Mouse (Mus musculus) liver, adult 2 months (tissue): ENCODE results near the gene Xxylt1. TPM values are rescaled to one million over a fixed set of nuclear protein-coding genes. Genes with fewer than 3 reads are reported as not detected.

ENCODE experiments used
- DNase-seq: peaks from one replicate; pipeline ENCODE4 v3.0.0-alpha.2; 2011; ENCODE audit warnings: low read depth, low spot score; ENCODE audit errors: extremely low read depth
- H3K27ac ChIP-seq: fragments of 200-500 bp; replicated peaks from 2 replicates; pipeline ENCODE4 v1.5.1; 2012; ENCODE audit warnings: low read depth, mild to moderate bottlenecking, control low read depth, inconsistent platforms, low read length; ENCODE audit not compliant: insufficient read depth
- H3K27me3 ChIP-seq: fragments of 200-500 bp; 2 replicates; pipeline ENCODE4 v1.6.1; 2012; ENCODE audit warnings: mild to moderate bottlenecking, moderate library complexity, low read length, inconsistent platforms; ENCODE audit not compliant: control insufficient read depth, insufficient read depth
- H3K36me3 ChIP-seq: fragments of 200-500 bp; 2 replicates; pipeline ENCODE4 v1.6.1; 2012; ENCODE audit warnings: low read length, inconsistent platforms; ENCODE audit not compliant: control insufficient read depth, insufficient read depth
- H3K4me1 ChIP-seq: fragments of 200-500 bp; 2 replicates; pipeline ENCODE4 v1.6.1; 2011; ENCODE audit warnings: low read length; ENCODE audit not compliant: control insufficient read depth, insufficient read depth
- H3K4me3 ChIP-seq: fragments of 200-500 bp; 2 replicates; pipeline ENCODE4 v1.5.1; 2011; ENCODE audit warnings: low read depth, mild to moderate bottlenecking, control low read depth, low read length, moderate library complexity; ENCODE audit not compliant: insufficient read depth
- H3K79me2 ChIP-seq: fragments of 200-500 bp; 2 replicates; pipeline ENCODE4 v1.6.1; 2012; ENCODE audit warnings: inconsistent platforms, mild to moderate bottlenecking, low read length, moderate library complexity; ENCODE audit not compliant: control insufficient read depth, insufficient read depth
- H3K9ac ChIP-seq: fragments of 200-500 bp; 2 replicates; pipeline ENCODE4 v1.6.1; 2012; ENCODE audit warnings: low read depth, mild to moderate bottlenecking, control low read depth, inconsistent platforms, low read length
- CTCF ChIP-seq: fragments of 200-500 bp; IDR thresholded peaks from 2 replicates; pipeline ENCODE4 v1.5.1; 2011; ENCODE audit warnings: low read depth, low read length, control low read depth
- POLR2A ChIP-seq: fragments of 200-500 bp; IDR thresholded peaks from 2 replicates; pipeline ENCODE4 v1.6.1; 2011; ENCODE audit warnings: low read length, control low read depth; ENCODE audit not compliant: insufficient read depth; ENCODE audit errors: extremely low read depth
- WGBS: fragments of 180-500 bp; shearing (Covaris S2); methylation state at CpG from one replicate; pipeline ENCODE4 v1.1.7; 2018; 5-methylcytosine and 5-hydroxymethylcytosine counted together
- polyA plus RNA-seq: library from polyadenylated mRNA; depleted of rRNA; stranded (reverse); fragments of >200 nt; gene quantifications from 2 replicates; pipeline ENCODE4 v1.2.3, GENCODE M21; 2012
- total RNA-seq: library from RNA; depleted of rRNA; stranded (reverse); fragments of >200 nt; gene quantifications from 2 replicates; pipeline ENCODE4 v1.2.3, GENCODE M21; 2014

Xxylt1 gene
- total and polyA plus RNA-seq, 2 experiments: 1.1 to 2.1 TPM

GRCm38 (mm10) chr16:31060714-31061113 is 20.5 kb downstream of the Xxylt1 start:
- Histone ChIP-seq H3K9ac (no peak overlapping the region), H3K27ac (no peak overlapping the region), H3K27me3 (no peaks in the 10 kb centered on the region), H3K4me3 (no peak overlapping the region), H3K36me3 (no peaks in the 10 kb centered on the region), H3K79me2 (no peaks in the 10 kb centered on the region), H3K4me1 (peaks cover 12% of the 10 kb centered on the region)
- TF ChIP-seq POLR2A: no peak
- no peak for TF ChIP-seq CTCF
- DNase-seq: no peak
- 95% methylated on average over 13 of the region's 13 CpGs for WGBS

GRCm38 (mm10) chr16:31060226-31060625 is 21.0 kb downstream of the Xxylt1 start:
- no peak for DNase-seq
- no peak for TF ChIP-seq CTCF
- no peak for TF ChIP-seq POLR2A
- no peak overlapping the region for H3K27ac ChIP-seq
- 0 out of 2 replicates have a peak, but pooled peaks cover 3% of the 10 kb centered on the region for H3K79me2 ChIP-seq
- no peak overlapping the region for H3K9ac ChIP-seq
- 92% methylated on average over 3 of the region's 3 CpGs for WGBS
- H3K4me3 ChIP-seq: no peak overlapping the region
- H3K36me3 ChIP-seq: no peaks in the 10 kb centered on the region
- peaks cover 8% of the 10 kb centered on the region for H3K4me1 ChIP-seq
- H3K27me3 ChIP-seq: no peaks in the 10 kb centered on the region

- Histone ChIP-seq H3K79me2 (peaks cover 5% of the 10 kb centered on the region; the same call in 1 of the 2 replicates), H3K27ac (no peak overlapping the region), H3K27me3 (no peaks in the 10 kb centered on the region), H3K4me1 (peaks cover 8% of the 10 kb centered on the region), H3K36me3 (no peaks in the 10 kb centered on the region), H3K9ac (no peak overlapping the region), H3K4me3 (no peak overlapping the region)
- no peak for DNase-seq
- no peak for TF ChIP-seq CTCF
- 96% methylated on average over 4 of the region's 4 CpGs for WGBS
Measured at GRCm38 (mm10) chr16:31059730-31060129, 21.5 kb downstream of the Xxylt1 start.

GRCm38 (mm10) chr16:31052812-31053211 is 28.4 kb downstream of the Xxylt1 start:
- Histone ChIP-seq H3K4me1 (peaks cover 2% of the 10 kb centered on the region), H3K27ac (peak overlapping the region; percentile 50), H3K79me2 (peaks cover 10% of the 10 kb centered on the region; the same call in 1 of the 2 replicates), H3K36me3 (no peaks in the 10 kb centered on the region), H3K9ac (no peak overlapping the region), H3K27me3 (no peaks in the 10 kb centered on the region), H3K4me3 (no peak overlapping the region)
- WGBS: 90% methylated on average over 6 of the region's 6 CpGs
- no peak for TF ChIP-seq POLR2A
- TF ChIP-seq CTCF: no peak
- no peak for DNase-seq

- TF ChIP-seq POLR2A (no peak), CTCF (no peak)
- H3K36me3 ChIP-seq: no peaks in the 10 kb centered on the region
- DNase-seq: no peak
- no peak overlapping the region for H3K27ac ChIP-seq
- peaks cover 10% of the 10 kb centered on the region; the same call in 1 of the 2 replicates for H3K79me2 ChIP-seq
- WGBS: 82% methylated on average over 7 of the region's 7 CpGs
- H3K4me1 ChIP-seq: peaks cover 2% of the 10 kb centered on the region
- H3K27me3 ChIP-seq: no peaks in the 10 kb centered on the region
- no peak overlapping the region for H3K9ac ChIP-seq
- no peak overlapping the region for H3K4me3 ChIP-seq
Measured at GRCm38 (mm10) chr16:31052177-31052726, 29.0 kb downstream of the Xxylt1 start.

GRCm38 (mm10) chr16:31050701-31051100 is 30.5 kb downstream of the Xxylt1 start:
- Histone ChIP-seq H3K9ac (no peak overlapping the region), H3K4me3 (no peak overlapping the region), H3K27ac (no peak overlapping the region), H3K79me2 (peaks cover 10% of the 10 kb centered on the region; the same call in 1 of the 2 replicates), H3K27me3 (no peaks in the 10 kb centered on the region), H3K36me3 (no peaks in the 10 kb centered on the region), H3K4me1 (no peaks in the 10 kb centered on the region)
- WGBS: 77% methylated on average over 7 of the region's 7 CpGs
- TF ChIP-seq POLR2A (no peak), CTCF (no peak)
- DNase-seq: no peak
